Mouse (Mus musculus): Measurements from ENCODE around the gene Exoc3l2. TPM values are rescaled to one million over a fixed set of nuclear protein-coding genes. Genes with fewer than 3 reads are reported as not detected.

Exoc3l2 gene
- polyA plus RNA-seq, 1 experiment from 2014 or later, result 1.1 TPM

DNA sequence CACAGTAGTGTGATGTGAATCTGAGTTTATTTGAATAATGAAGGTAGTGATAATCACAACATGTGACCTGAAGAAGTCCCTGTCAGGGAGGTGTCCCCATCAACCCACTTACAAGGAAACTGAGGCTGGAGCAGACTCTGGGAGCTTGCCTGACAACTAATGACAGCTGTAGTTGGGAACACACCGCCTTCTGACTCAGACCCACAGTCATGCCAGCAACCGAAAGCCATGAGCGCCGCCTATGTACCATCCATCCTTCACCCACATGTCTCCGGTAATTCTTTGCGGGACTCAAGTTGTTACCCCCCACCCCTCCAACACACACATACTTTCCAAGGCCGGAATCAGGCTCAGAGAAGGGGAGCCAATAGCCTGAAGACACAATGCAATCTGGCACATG lies 6.5 kb upstream of the Exoc3l2 start:
- peak overlapping the region; percentile 88 for H3K4me2 ChIP-seq
- H3K27ac ChIP-seq (replicated peaks), result no peak overlapping the region
- H3K4me1 ChIP-seq, result peaks cover 26% of the 10 kb centered on the region
- H3K9me3 ChIP-seq, result no peaks in the 10 kb centered on the region
- ATAC-seq (ENCODE audit: extremely low read depth, insufficient number of reproducible peaks, low FRiP score, low TSS enrichment), result no peak
- H3K4me3 ChIP-seq, result peak overlapping the region; percentile 83
- no peaks in the 10 kb centered on the region for H3K27me3 ChIP-seq (replicated peaks)
- peaks cover 31% of the 10 kb centered on the region for H3K36me3 ChIP-seq
- 87% methylated on average over 7 of the region's 7 CpGs for WGBS
- peak overlapping the region; percentile 98 for H3K9ac ChIP-seq

DNA sequence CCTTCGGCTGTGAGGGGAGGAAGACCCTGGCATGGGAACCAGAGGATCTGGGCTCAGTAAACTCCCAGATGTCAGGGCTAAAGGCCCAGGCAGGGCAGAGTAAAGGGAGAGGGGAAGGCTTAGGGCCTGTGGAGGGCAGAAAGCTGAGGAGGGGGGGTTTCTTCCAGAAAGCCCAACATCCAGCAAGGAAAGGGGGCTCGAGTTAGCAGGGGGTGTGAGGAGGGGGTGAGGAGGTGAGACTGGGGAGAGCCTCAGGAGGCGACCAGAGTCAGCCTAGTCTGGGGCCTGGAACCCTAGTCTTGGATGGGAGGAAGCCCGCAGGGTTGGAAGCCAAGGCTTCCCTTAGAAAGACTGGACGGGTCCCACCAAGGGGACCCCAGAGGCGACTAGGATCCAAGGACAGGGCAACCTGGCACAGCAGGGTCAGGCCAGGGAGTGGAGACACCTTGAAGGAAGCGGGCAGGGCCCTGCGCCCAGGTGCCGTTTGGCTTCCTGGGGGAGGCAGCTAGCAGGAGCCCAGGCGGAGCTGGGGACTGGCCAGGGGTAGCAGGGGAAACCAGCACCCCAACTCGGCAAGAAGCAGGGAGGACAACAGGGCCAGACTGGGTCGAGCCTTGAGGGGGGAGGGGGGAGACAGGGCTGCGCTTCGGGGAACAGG lies 5.6 kb upstream of the Exoc3l2 start:
- no peaks in the 10 kb centered on the region for H3K9me3 ChIP-seq
- H3K9ac ChIP-seq, result peak overlapping the region; percentile 98
- no peaks in the 10 kb centered on the region for H3K27me3 ChIP-seq (replicated peaks)
- H3K27ac ChIP-seq (replicated peaks), result peak overlapping the region; percentile 89
- WGBS, result 5% methylated on average over 14 of the region's 14 CpGs
- no peak for ATAC-seq (ENCODE audit: extremely low read depth, insufficient number of reproducible peaks, low FRiP score, low TSS enrichment)
- peaks cover 22% of the 10 kb centered on the region for H3K36me3 ChIP-seq
- peak overlapping the region; percentile 83 for H3K4me3 ChIP-seq
- peak overlapping the region; percentile 88 for H3K4me2 ChIP-seq
- peaks cover 30% of the 10 kb centered on the region for H3K4me1 ChIP-seq

DNA sequence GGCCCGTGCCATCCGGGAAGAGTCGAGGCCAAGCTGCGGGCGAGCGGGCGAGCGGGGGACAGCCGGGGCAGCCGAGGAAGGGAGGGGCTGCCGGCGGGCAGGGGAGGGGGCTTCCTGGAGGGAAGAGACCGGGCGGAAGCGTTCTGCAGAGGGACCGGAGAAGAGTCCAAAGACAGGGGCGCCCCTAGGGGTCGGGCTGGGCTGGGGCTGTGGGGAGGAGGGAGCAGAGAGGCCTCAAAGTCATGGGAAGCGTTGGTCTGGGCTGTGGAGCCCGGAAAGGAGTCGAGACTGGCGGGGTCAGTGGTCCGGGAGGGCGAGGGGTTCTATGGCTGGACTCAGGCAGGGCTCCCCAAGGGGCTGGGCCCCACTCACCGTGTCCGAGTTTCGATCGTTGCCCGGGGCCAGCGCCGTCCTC lies 5.1 kb upstream of the Exoc3l2 start:
- peak overlapping the region; percentile 88 for H3K4me2 ChIP-seq
- peak overlapping the region; percentile 89 for H3K27ac ChIP-seq (replicated peaks)
- H3K27me3 ChIP-seq (replicated peaks), result no peaks in the 10 kb centered on the region
- peaks cover 36% of the 10 kb centered on the region for H3K4me1 ChIP-seq
- H3K9me3 ChIP-seq, result no peaks in the 10 kb centered on the region
- H3K4me3 ChIP-seq, result peak overlapping the region; percentile 83
- peak overlapping the region; percentile 98 for H3K9ac ChIP-seq
- peaks cover 19% of the 10 kb centered on the region for H3K36me3 ChIP-seq
- ATAC-seq (ENCODE audit: extremely low read depth, insufficient number of reproducible peaks, low FRiP score, low TSS enrichment), result peak; percentile 51
- under 1% methylated on average over 28 of the region's 31 CpGs for WGBS

- Histone ChIP-seq H3K4me3 (peak within 1 kb of the TSS; percentile 83), H3K27me3 (replicated peaks) (no peaks in the 10 kb centered on the region), H3K4me1 (peaks cover 36% of the 10 kb centered on the region), H3K36me3 (peaks cover 14% of the 10 kb centered on the region), H3K27ac (replicated peaks) (peak within 1 kb of the TSS; percentile 89), H3K9ac (peak within 1 kb of the TSS; percentile 98), H3K9me3 (no peaks in the 10 kb centered on the region), H3K4me2 (peak within 1 kb of the TSS; percentile 88)
- ATAC-seq (ENCODE audit: extremely low read depth, insufficient number of reproducible peaks, low FRiP score, low TSS enrichment), result peak; percentile 74
- WGBS, result 1% methylated on average over 26 of the region's 42 CpGs
Measured at GRCm38 (mm10) chr7:19458591-19459111, 4.5 kb upstream of the Exoc3l2 start, which contains the start of gene Mark4. TSS of gene Mark4 (minus strand) at chr7:19458821.

GRCm38 (mm10) chr7:19459144-19459870 lies 3.8 kb upstream of the Exoc3l2 start:
- Histone ChIP-seq H3K4me2 (peak overlapping the region; percentile 88), H3K36me3 (peaks cover 11% of the 10 kb centered on the region), H3K27me3 (replicated peaks) (no peaks in the 10 kb centered on the region), H3K27ac (replicated peaks) (peak overlapping the region; percentile 89), H3K4me1 (peaks cover 40% of the 10 kb centered on the region), H3K9ac (peak overlapping the region; percentile 98), H3K4me3 (peak overlapping the region; percentile 83), H3K9me3 (no peaks in the 10 kb centered on the region)
- 26% methylated on average over 6 of the region's 6 CpGs for WGBS
- ATAC-seq (ENCODE audit: extremely low read depth, insufficient number of reproducible peaks, low FRiP score, low TSS enrichment), result 0 out of 2 replicates have a peak, but pooled peaks have one; percentile 7

DNA sequence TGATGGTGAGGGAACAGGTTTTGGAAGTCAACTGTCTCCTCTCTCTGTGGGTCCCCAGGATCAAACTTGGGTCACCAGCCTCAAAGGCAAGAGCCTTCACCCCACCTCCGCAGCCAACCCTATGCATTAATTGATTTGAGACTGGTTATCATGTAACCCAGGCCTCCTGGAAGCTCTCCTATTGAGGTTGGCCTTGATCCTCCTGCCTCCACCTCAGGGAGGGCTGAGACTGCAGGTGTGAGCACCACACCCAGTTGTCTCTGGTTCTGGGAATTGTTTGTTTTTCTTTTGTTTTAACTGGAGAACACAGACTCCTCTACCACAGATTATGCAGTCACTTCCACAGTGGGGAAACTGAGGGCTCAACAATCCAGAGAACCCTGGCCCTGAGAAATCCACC lies 2.6 kb upstream of the Exoc3l2 start:
- Histone ChIP-seq H3K9me3 (no peaks in the 10 kb centered on the region), H3K4me2 (no peak overlapping the region), H3K36me3 (peaks cover 11% of the 10 kb centered on the region), H3K4me1 (peaks cover 51% of the 10 kb centered on the region), H3K27me3 (replicated peaks) (peaks cover 8% of the 10 kb centered on the region), H3K9ac (no peak overlapping the region), H3K27ac (replicated peaks) (no peak overlapping the region), H3K4me3 (no peak overlapping the region)
- 68% methylated on average over 1 of the region's 1 CpGs for WGBS
- no peak for ATAC-seq (ENCODE audit: extremely low read depth, insufficient number of reproducible peaks, low FRiP score, low TSS enrichment)

GRCm38 (mm10) chr7:19461488-19461887 lies 1.6 kb upstream of the Exoc3l2 start:
- peaks cover 17% of the 10 kb centered on the region for H3K27me3 ChIP-seq (replicated peaks)
- no peak overlapping the region for H3K27ac ChIP-seq (replicated peaks)
- H3K4me3 ChIP-seq, result no peak overlapping the region
- WGBS, result 10% methylated on average over 6 of the region's 6 CpGs
- no peaks in the 10 kb centered on the region for H3K9me3 ChIP-seq
- no peak overlapping the region for H3K4me2 ChIP-seq
- peaks cover 2% of the 10 kb centered on the region; the same call in 1 of the 2 replicates for H3K36me3 ChIP-seq
- no peak overlapping the region for H3K9ac ChIP-seq
- peaks cover 42% of the 10 kb centered on the region for H3K4me1 ChIP-seq
- no peak for ATAC-seq (ENCODE audit: extremely low read depth, insufficient number of reproducible peaks, low FRiP score, low TSS enrichment)

GRCm38 (mm10) chr7:19462443-19462842 lies 688 bp upstream of the Exoc3l2 start:
- WGBS, result 54% methylated on average over 4 of the region's 4 CpGs
- Histone ChIP-seq H3K27me3 (replicated peaks) (peaks cover 25% of the 10 kb centered on the region), H3K9ac (peak overlapping the region; percentile 69; the same call in 1 of the 2 replicates), H3K4me3 (no peak overlapping the region), H3K4me1 (peaks cover 32% of the 10 kb centered on the region), H3K9me3 (no peaks in the 10 kb centered on the region), H3K27ac (replicated peaks) (peak overlapping the region; percentile 45), H3K36me3 (no peaks in the 10 kb centered on the region), H3K4me2 (peak overlapping the region; percentile 60)
- ATAC-seq (ENCODE audit: extremely low read depth, insufficient number of reproducible peaks, low FRiP score, low TSS enrichment), result no peak

DNA sequence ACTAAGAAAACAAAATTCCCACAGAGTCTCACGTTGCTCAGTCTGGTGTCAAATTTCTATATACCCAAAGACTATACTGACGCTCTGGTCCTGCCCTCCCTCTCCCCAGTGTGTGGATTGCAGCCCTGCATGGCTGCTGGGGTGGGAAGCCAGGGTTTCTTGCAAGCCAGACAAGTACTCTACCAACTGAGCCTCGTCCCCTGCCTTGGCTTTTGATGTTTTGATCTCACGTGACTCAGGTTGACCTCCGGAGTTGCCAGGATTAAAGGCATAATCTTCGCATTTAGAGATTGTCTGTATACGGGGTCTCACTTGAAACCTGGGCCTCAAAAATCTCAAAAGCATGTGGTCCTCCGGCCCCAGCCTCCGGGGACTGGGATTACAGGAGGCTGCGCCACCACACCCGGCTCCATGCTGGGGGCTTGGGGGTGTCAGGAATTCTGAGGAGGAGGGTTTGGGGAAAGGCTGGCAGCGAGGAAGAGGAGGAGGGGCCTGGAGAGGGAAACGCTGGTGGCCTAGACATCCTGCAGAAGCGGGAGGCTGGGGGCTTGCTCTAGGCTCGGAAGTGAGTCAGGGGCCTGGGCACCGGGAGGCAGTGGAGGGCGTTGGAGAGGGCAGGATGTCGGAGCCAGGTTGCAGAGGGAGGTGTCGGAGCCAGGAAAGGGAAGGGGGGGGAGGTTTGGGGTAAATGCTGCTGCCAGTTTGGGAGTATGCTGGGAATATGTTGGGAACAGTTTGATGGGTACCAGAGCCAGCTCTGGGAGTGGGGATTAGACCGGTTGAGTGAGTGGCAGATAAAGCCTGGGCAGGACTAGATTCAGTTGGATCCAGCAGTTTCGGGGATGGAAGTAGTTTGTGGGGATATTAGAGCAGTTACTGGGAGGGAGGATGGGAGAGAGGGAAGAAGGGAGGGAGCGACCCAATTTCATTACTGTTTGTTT lies 1.5 kb downstream of the Exoc3l2 start:
- no peak for ATAC-seq (ENCODE audit: extremely low read depth, insufficient number of reproducible peaks, low FRiP score, low TSS enrichment)
- Histone ChIP-seq H3K9ac (peak overlapping the region; percentile 70), H3K36me3 (no peaks in the 10 kb centered on the region), H3K27ac (replicated peaks) (peak overlapping the region; percentile 61), H3K4me2 (peak overlapping the region; percentile 60), H3K4me1 (peaks cover 29% of the 10 kb centered on the region), H3K9me3 (no peaks in the 10 kb centered on the region), H3K27me3 (replicated peaks) (peaks cover 46% of the 10 kb centered on the region), H3K4me3 (peak overlapping the region; percentile 38)
- 11% methylated on average over 22 of the region's 22 CpGs for WGBS

DNA sequence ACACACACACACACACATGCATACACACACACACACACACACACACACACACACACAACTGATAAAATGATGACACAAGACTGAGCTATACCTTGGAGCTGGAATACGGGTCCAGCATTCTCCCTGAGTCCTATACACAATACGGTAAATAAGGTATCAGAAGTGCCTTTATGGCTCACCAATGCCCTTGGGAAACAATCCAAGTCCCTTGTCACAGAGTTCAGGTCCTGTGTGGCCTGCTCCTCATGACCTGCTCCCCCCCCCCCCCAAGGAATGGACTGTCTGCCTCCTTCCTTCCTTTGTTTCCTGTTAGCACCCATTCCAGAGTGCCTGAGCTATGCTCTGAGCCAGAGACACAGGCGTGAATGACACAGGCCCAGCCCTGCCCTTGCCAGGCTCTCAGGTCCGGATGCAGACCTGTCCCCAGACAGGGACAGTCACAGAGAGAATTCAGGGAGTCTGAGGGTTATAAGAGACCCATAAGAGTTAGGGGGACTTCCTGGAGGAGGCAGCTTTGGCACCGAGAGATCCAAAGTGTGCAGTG lies 3.5 kb downstream of the Exoc3l2 start:
- WGBS, result 47% methylated on average over 5 of the region's 5 CpGs
- Histone ChIP-seq H3K9me3 (no peaks in the 10 kb centered on the region), H3K36me3 (no peaks in the 10 kb centered on the region), H3K4me3 (no peak overlapping the region), H3K4me1 (peaks cover 33% of the 10 kb centered on the region), H3K4me2 (no peak overlapping the region), H3K9ac (no peak overlapping the region), H3K27ac (replicated peaks) (no peak overlapping the region), H3K27me3 (replicated peaks) (peaks cover 67% of the 10 kb centered on the region)
- no peak for ATAC-seq (ENCODE audit: extremely low read depth, insufficient number of reproducible peaks, low FRiP score, low TSS enrichment)

Measured in heart, embryonic 13.5 days (tissue).